Mouse (Mus musculus): ENCODE results near the gene Pdgfd. TPM values are rescaled to one million over a fixed set of nuclear protein-coding genes. Genes with fewer than 3 reads are reported as not detected.

Pdgfd gene
- total and polyA plus RNA-seq, 3 experiments = not detected

DNA sequence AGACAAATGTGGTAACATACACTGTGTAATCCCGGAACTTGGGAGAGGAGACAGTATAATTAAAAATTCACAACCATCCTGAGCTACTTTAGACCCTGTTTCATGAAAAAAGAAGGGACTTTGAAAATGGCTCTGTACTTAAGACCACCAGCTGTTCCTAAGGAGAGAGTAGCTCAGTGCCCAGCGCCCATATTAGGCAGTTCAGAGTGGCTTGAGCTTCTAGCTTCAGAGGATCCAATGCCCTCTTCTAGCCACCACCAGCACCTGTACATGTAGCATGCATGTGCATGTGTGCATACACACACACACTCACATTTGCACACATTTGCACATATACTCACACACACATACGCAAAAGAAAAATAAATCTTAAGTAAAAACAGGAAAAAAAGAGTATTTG, 136.2 kb downstream of the Pdgfd start:
- Histone ChIP-seq H3K27ac (ENCODE audit: insufficient read depth, low read depth) (no peak overlapping the region), H3K9me3 (replicated peaks; ENCODE audit: low read length) (no peaks in the 10 kb centered on the region), H3K36me3 (replicated peaks in 1 of 2; ENCODE audit: control insufficient read depth in 1 of 2, insufficient read depth in 1 of 2, low read length in 1 of 2) (no peaks in the 10 kb centered on the region), H3K4me3 (replicated peaks in 1 of 3; ENCODE audit: low read depth in 2 of 3, low read length in 2 of 3, poor library complexity in 1 of 3) (no peak overlapping the region), H3K27me3 (replicated peaks) (no peaks in the 10 kb centered on the region), H3K79me2 (replicated peaks; ENCODE audit: control insufficient read depth, extremely low read depth, insufficient read depth, poor library complexity, severe bottlenecking) (no peaks in the 10 kb centered on the region), H3K4me1 (ENCODE audit: control insufficient read depth in 1 of 2, insufficient read depth in 2 of 2) (no peaks in the 10 kb centered on the region), H3K4me2 (ENCODE audit: insufficient read depth, low read depth, poor library complexity, severe bottlenecking) (no peak overlapping the region), H3K9ac (ENCODE audit: insufficient read depth, low read depth) (no peak overlapping the region)
- TF ChIP-seq NELFE (IDR thresholded peaks at IDR 0.05; ENCODE audit: low read depth, low read length) (no peak), ZKSCAN1 (IDR thresholded peaks at IDR 0.05; ENCODE audit: borderline replicate concordance, low read depth, low read length) (no peak), MAFK (IDR thresholded peaks at IDR 0.05; ENCODE audit: insufficient replicate concordance, low read length) (no peak), CHD2 (IDR thresholded peaks at IDR 0.05; ENCODE audit: low read length) (no peak), UBTF (IDR thresholded peaks at IDR 0.05; ENCODE audit: low read depth, low read length) (no peak), IRF4 (IDR thresholded peaks at IDR 0.05; ENCODE audit: low read depth, low read length) (no peak), RCOR1 (conservative IDR thresholded peaks at IDR 0.05; ENCODE audit: low read depth, low read length) (no peak), MAX (IDR thresholded peaks at IDR 0.05; ENCODE audit: low read length) (no peak), POLR2A (IDR thresholded peaks at IDR 0.05; ENCODE audit: low read depth, low read length) (no peak), HCFC1 (IDR thresholded peaks at IDR 0.05; ENCODE audit: low read depth, low read length) (no peak), MXI1 (IDR thresholded peaks at IDR 0.05; ENCODE audit: low read depth, low read length) (no peak), TBP (conservative IDR thresholded peaks at IDR 0.05; ENCODE audit: low read depth, low read length) (no peak), MYC (IDR thresholded peaks at IDR 0.05; ENCODE audit: low read depth, low read length) (no peak)
- DNase-seq (ENCODE audit: extremely low read depth) = no peak
- in situ Hi-C loops (cut with MboI; ENCODE audit: low pct_ligation_motif_present, low pct_unique_long_range_greater_than_20kb, low sequenced_read_pairs) (no loop called here), dilution Hi-C loops (cut with MboI; ENCODE audit: extremely low pct_ligation_motif_present, extremely low pct_unique_long_range_greater_than_20kb, low sequenced_read_pairs) (no loop called here)

DNA sequence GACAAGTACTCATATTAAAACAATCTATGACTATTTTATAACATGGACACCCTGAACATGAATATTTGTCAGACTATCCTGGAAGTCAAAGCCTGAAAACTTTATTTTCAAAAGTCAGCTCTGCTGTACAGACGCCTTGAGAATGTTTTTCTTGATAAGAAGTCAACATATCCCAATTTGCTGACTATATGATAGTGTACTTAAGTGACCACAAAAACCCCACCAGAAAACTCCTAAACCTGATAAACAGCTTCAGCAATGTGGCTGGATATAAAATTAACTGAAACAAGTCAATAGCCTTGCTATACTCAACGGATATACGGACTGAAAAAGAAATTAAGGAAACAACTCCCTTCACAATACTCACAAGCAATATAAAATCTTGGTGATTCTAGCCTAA, 137.5 kb downstream of the Pdgfd start:
- no peaks in the 10 kb centered on the region for H3K9me3 ChIP-seq (replicated peaks; ENCODE audit: low read length)
- H3K9ac ChIP-seq (ENCODE audit: insufficient read depth, low read depth) = no peak overlapping the region
- no peaks in the 10 kb centered on the region for H3K27me3 ChIP-seq (replicated peaks)
- no peak overlapping the region for H3K4me3 ChIP-seq (replicated peaks in 1 of 3; ENCODE audit: low read depth in 2 of 3, low read length in 2 of 3, poor library complexity in 1 of 3)
- no peaks in the 10 kb centered on the region for H3K4me1 ChIP-seq (ENCODE audit: control insufficient read depth in 1 of 2, insufficient read depth in 2 of 2)
- H3K79me2 ChIP-seq (replicated peaks; ENCODE audit: control insufficient read depth, extremely low read depth, insufficient read depth, poor library complexity, severe bottlenecking) = no peaks in the 10 kb centered on the region
- DNase-seq (ENCODE audit: extremely low read depth) = no peak
- H3K27ac ChIP-seq (ENCODE audit: insufficient read depth, low read depth) = no peak overlapping the region
- TF ChIP-seq TBP (conservative IDR thresholded peaks at IDR 0.05; ENCODE audit: low read depth, low read length) = no peak
- no peak for TF ChIP-seq KAT2A (IDR thresholded peaks at IDR 0.05; ENCODE audit: insufficient replicate concordance, low read length)
- no peak for TF ChIP-seq NELFE (IDR thresholded peaks at IDR 0.05; ENCODE audit: low read depth, low read length)
- no peak for TF ChIP-seq MYC (IDR thresholded peaks at IDR 0.05; ENCODE audit: low read depth, low read length)
- no peak for TF ChIP-seq ETS1 (conservative IDR thresholded peaks at IDR 0.05; ENCODE audit: low read depth, low read length)
- no peak for TF ChIP-seq JUND (conservative IDR thresholded peaks at IDR 0.05; ENCODE audit: low read depth, low read length)
- no peak for TF ChIP-seq SMC3 (IDR thresholded peaks at IDR 0.05; ENCODE audit: low read depth, low read length)
- no peak for TF ChIP-seq GABPA (IDR thresholded peaks at IDR 0.05; ENCODE audit: insufficient replicate concordance, low read depth, low read length)
- no peak for TF ChIP-seq JUN (IDR thresholded peaks at IDR 0.05; ENCODE audit: insufficient read depth, low read depth, low read length)
- TF ChIP-seq POLR2A (IDR thresholded peaks at IDR 0.05; ENCODE audit: low read depth, low read length) = no peak
- no peak for TF ChIP-seq USF2 (conservative IDR thresholded peaks at IDR 0.05; ENCODE audit: low read depth, low read length)
- no peak for TF ChIP-seq ZMIZ1 (IDR thresholded peaks at IDR 0.05; ENCODE audit: low read depth, low read length)
- no peak for TF ChIP-seq TCF12 (IDR thresholded peaks at IDR 0.05; ENCODE audit: low read depth, low read length)
- no peak for TF ChIP-seq USF1 (IDR thresholded peaks at IDR 0.05; ENCODE audit: low read depth, low read length)
- TF ChIP-seq ZNF384 (IDR thresholded peaks at IDR 0.05; ENCODE audit: low read depth, low read length) = no peak
- H3K4me2 ChIP-seq (ENCODE audit: insufficient read depth, low read depth, poor library complexity, severe bottlenecking) = no peak overlapping the region
- dilution Hi-C loops (cut with MboI; ENCODE audit: extremely low pct_ligation_motif_present, extremely low pct_unique_long_range_greater_than_20kb, low sequenced_read_pairs) = no loop called here
- in situ Hi-C loops (cut with MboI; ENCODE audit: low pct_ligation_motif_present, low pct_unique_long_range_greater_than_20kb, low sequenced_read_pairs) = no loop called here
- no peaks in the 10 kb centered on the region for H3K36me3 ChIP-seq (replicated peaks in 1 of 2; ENCODE audit: control insufficient read depth in 1 of 2, insufficient read depth in 1 of 2, low read length in 1 of 2)
